Mouse (Mus musculus) erythroblast, embryonic 14.5 days (primary cell): ENCODE results near the gene Ncbp3. TPM values are rescaled to one million over a fixed set of nuclear protein-coding genes. Genes with fewer than 3 reads are reported as not detected.
"Not testable (repeated sequence)": the region's sequence is repeated elsewhere in the genome, so short reads cannot be mapped to it uniquely, and the experiment has no call there.

ENCODE experiments used
- H3K27me3 ChIP-seq: 2 replicates; pipeline ENCODE4 v1.6.1; 2012; ENCODE audit warnings: inconsistent platforms; ENCODE audit not compliant: control insufficient read depth
- H3K36me3 ChIP-seq: 2 replicates; pipeline ENCODE4 v1.6.1; 2012; ENCODE audit warnings: mild to moderate bottlenecking, inconsistent platforms; ENCODE audit not compliant: control insufficient read depth
- H3K4me1 ChIP-seq: 2 replicates; pipeline ENCODE4 v1.6.1; 2012; ENCODE audit warnings: inconsistent platforms; ENCODE audit not compliant: control insufficient read depth
- H3K4me3 ChIP-seq: replicated peaks from 2 replicates; pipeline ENCODE3; 2012; ENCODE audit warnings: moderate library complexity, mild to moderate bottlenecking, inconsistent platforms
- H3K9me3 ChIP-seq: 2 replicates; pipeline ENCODE4 v1.6.1; 2012; ENCODE audit warnings: low read length, inconsistent platforms, mixed read lengths; ENCODE audit not compliant: control insufficient read depth
- GATA1 ChIP-seq: IDR thresholded peaks from 2 replicates; pipeline ENCODE4 v1.6.1; 2012; ENCODE audit warnings: low read length, inconsistent platforms, mixed read lengths
- TAL1 ChIP-seq: IDR thresholded peaks from 3 replicates; pipeline ENCODE4 v1.6.1; 2012; ENCODE audit warnings: low read length, inconsistent platforms, mixed read lengths
- polyA plus RNA-seq: library from polyadenylated mRNA; stranded (reverse); fragments of >175 nt; gene quantifications from 2 replicates; pipeline ENCODE4 v1.2.3, GENCODE M21; 2012

The Ncbp3 gene
- polyA plus RNA-seq, 1 experiment, result 0.34 TPM

DNA sequence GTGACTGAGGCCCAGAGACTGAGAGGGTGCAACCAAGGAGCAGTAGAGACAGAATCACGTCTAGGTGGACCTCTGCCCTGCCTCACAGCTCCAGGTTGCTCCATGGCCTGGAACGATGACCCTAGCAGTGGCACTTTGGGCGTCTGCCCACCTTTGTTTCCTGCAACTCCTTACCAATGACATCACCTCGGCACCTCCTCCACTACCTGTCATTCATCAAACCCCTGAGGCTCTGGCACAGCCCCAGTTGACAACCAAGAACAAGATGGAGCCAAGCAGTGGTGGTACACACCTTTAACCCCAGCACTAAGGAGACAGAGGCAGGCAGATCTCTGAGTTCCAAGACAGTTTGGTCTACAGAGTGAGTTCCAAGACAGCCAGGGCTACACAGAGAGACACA is 44.5 kb downstream of the Ncbp3 start:
- TF ChIP-seq TAL1, result no peak
- no peak for TF ChIP-seq GATA1
- Histone ChIP-seq H3K36me3 (no peaks in the 10 kb centered on the region), H3K27me3 (no peaks in the 10 kb centered on the region), H3K9me3 (no peaks in the 10 kb centered on the region), H3K4me3 (no peak overlapping the region), H3K4me1 (no peaks in the 10 kb centered on the region)

DNA sequence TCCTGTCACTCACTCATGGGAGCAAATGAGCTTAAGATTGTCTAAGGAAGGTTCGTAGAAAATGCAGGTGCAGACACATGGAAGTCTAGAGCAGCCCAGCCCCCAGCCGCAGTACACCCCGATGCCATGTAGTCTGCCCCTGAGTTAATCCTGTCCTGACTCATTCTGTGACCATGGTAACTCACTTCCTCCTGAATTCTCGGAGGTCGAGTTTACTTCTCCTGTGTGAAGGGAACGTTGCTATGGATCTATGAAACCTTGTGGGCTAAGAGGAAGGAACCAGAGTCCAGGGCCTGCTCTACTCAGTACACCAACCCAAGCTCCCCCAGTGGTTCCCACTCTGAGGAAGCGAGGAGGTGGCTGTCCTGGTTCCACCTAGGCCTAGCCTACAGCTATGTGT is 45.3 kb downstream of the Ncbp3 start:
- H3K9me3 ChIP-seq, result no peaks in the 10 kb centered on the region
- no peaks in the 10 kb centered on the region for H3K4me1 ChIP-seq
- no peak for TF ChIP-seq TAL1
- no peak for TF ChIP-seq GATA1
- no peaks in the 10 kb centered on the region for H3K27me3 ChIP-seq
- no peak overlapping the region for H3K4me3 ChIP-seq
- H3K36me3 ChIP-seq, result no peaks in the 10 kb centered on the region

DNA sequence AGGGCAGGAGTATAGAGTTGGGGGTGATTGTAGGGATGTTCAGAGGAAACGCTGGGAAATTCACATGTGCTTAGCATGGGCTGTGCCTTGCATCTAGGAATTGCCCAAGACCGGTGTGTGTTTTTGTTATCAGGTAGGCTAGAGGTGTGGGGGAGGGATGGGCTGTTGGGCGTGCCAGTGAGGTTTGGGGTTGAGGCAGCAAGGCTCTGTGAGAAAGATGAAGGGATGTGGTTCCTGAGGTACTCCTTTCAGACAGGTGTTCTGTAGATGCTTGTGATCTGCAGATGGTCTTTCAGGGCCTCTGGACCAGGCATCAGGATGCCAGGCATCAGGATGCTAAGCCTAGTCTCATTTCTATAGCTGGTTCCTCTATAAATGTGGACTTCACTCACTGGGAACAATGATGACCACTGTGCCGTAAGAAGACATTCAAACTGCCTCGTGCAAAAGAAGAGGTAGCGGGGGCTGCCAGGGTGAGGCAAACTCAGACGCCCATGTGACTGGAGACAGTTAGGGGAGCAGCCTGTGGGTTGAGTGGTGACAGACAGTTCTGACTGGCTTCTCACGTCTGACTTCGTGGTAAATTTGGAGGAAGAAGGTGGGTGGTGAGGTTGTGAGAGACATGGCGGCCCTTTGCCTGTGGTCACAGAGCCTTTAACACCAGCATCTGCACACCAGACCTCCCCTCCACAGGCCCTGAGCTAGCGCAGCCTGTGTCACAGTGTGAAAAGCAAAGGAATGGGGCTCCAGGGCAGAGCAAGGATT is 46.8 kb downstream of the Ncbp3 start:
- H3K27me3 ChIP-seq, result no peaks in the 10 kb centered on the region
- TF ChIP-seq TAL1 (no peak), GATA1 (no peak)
- H3K36me3 ChIP-seq, result no peaks in the 10 kb centered on the region
- no peak overlapping the region for H3K4me3 ChIP-seq
- no peaks in the 10 kb centered on the region for H3K9me3 ChIP-seq
- H3K4me1 ChIP-seq, result no peaks in the 10 kb centered on the region

- Histone ChIP-seq H3K4me3 (no peak overlapping the region), H3K9me3 (no peaks in the 10 kb centered on the region), H3K4me1 (no peaks in the 10 kb centered on the region), H3K36me3 (no peaks in the 10 kb centered on the region), H3K27me3 (no peaks in the 10 kb centered on the region)
- no peak for TF ChIP-seq GATA1
- TF ChIP-seq TAL1, result no peak
Measured at GRCm38 (mm10) chr11:73098860-73099259, 51.3 kb downstream of the Ncbp3 start.

- no peaks in the 10 kb centered on the region for H3K9me3 ChIP-seq
- H3K4me3 ChIP-seq, result no peak overlapping the region
- no peaks in the 10 kb centered on the region for H3K36me3 ChIP-seq
- TF ChIP-seq TAL1 (no peak), GATA1 (no peak)
- H3K4me1 ChIP-seq, result no peaks in the 10 kb centered on the region
- H3K27me3 ChIP-seq, result no peaks in the 10 kb centered on the region
Measured at GRCm38 (mm10) chr11:73099976-73100750, 52.6 kb downstream of the Ncbp3 start.

DNA sequence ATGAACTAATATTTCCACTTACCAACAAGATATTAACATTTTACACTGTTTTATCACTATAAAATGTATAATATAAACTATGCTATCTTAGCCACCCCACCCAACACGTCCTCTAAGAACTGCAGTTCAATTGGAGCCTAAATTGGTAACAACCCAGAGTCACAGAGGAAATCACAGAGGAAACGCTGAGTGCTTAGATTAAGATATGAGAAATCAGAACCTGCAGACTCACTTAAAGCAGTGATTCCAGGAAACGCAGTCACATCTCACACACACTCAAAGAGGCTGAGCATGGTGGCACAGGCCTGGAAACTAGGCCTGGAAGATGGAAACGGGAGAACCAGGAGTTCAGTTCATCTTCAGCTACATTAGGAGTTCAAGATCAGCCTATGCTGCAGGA is 53.7 kb downstream of the Ncbp3 start:
- TF ChIP-seq GATA1, result no peak
- no peak for TF ChIP-seq TAL1
- no peaks in the 10 kb centered on the region for H3K9me3 ChIP-seq
- H3K4me1 ChIP-seq, result no peaks in the 10 kb centered on the region
- no peaks in the 10 kb centered on the region for H3K27me3 ChIP-seq
- no peaks in the 10 kb centered on the region for H3K36me3 ChIP-seq
- no peak overlapping the region for H3K4me3 ChIP-seq

DNA sequence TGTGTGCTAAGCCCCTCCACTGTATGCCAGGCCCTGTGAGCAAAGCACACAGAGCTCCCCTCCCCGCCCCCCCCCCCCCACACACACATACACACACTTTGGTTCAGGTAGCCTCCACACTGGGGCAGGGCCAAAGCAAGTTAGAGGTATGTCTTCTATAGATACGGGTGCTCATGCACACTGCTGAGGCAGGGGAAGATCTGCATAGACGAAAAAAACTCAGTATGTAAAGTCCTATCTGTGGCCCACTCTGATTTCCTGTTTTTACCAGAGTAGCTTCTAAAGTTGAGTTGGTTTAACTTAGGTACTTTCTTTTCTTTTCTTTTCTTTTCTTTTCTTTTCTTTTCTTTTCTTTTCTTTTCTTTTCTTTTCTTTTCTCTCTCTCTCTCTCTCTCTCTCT is 57.7 kb downstream of the Ncbp3 start:
- Histone ChIP-seq H3K9me3 (no peaks in the 10 kb centered on the region), H3K4me1 (peaks cover 8% of the 10 kb centered on the region), H3K4me3 (no peak overlapping the region), H3K36me3 (no peaks in the 10 kb centered on the region), H3K27me3 (no peaks in the 10 kb centered on the region)
- TF ChIP-seq TAL1 (no peak), GATA1 (no peak)

DNA sequence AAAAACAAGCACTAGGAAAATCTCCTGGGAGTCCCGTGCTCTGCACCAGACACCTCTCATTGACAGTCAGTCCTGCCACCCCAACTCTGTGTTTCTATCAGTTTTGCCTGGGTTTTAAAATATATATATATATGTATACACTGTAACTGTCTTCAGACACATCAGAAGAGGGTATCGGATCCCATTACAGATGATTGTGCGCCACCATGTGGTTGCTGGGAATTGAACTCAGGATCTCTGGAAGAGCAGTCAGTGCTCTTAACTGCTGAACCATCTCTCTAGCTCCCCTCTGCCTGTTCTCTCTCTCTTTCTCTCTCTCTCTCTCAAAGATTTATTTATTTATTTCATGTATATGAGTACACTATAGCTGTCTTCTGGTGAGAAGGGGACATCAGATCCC is 59.8 kb downstream of the Ncbp3 start:
- not testable (repeated sequence) for H3K27me3 ChIP-seq, H3K4me3 ChIP-seq, H3K36me3 ChIP-seq, H3K4me1 ChIP-seq, H3K9me3 ChIP-seq

GRCm38 (mm10) chr11:73108195-73108897 is 60.8 kb downstream of the Ncbp3 start:
- no peak for TF ChIP-seq TAL1
- no peak for TF ChIP-seq GATA1
- Histone ChIP-seq H3K4me3 (no peak overlapping the region), H3K9me3 (no peaks in the 10 kb centered on the region), H3K4me1 (peaks cover 8% of the 10 kb centered on the region), H3K36me3 (no peaks in the 10 kb centered on the region), H3K27me3 (no peaks in the 10 kb centered on the region)
